ENCODE assay signal across 20 mouse cellular contexts in the genomic region with DNA sequence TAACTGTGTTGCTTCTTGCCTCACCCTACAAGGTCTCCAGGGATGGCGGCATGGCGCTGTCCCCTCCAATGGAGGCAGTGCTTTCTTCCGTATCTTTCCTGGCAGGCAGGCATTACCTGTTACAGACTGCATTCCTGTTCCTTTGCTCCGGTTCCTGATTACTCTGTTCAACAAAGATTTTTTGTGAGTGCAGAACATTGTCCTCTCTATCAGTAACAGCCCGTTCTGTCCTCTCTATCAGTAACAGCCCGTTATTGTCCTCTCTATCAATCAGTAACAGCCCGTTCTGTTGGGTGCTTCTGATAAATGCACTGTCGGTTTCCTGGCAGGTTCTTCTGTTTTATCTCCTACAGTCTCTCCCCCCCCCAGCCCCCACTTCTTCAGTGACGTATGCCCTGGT.
A peak's percentile ranks its signal among the peaks of the same experiment; 100 is the strongest.
DNase-seq lines count a peak whose midpoint lies in the region; ATAC-seq and TF ChIP-seq lines count a peak whose summit lies in the region.
"Had no signal": no experiment of that assay in that cellular context is flagged by ENCODE, and none has a peak within 500 bp of the region (broad histone marks: within the 10 kb centered on the region; RNA-seq: fewer than 3 reads in every experiment).

No protein-coding gene starts in this region.

- peaks cover 30% of the 10 kb centered on the region for H3K4me1 ChIP-seq in G1E (ENCODE audit: insufficient read depth, low read depth, low read length)
- H3K4me1 ChIP-seq in intestine, embryonic 16.5 days (ENCODE audit: control insufficient read depth, insufficient read depth, low read length) = no peaks in the 10 kb centered on the region
- no peaks in the 10 kb centered on the region for H3K4me1 ChIP-seq in liver, postnatal 0 days (ENCODE audit: insufficient read depth)
- H3K4me1 ChIP-seq in hindbrain, embryonic 10.5 days (replicated peaks) = peaks cover 4% of the 10 kb centered on the region; the same call in 1 of the 2 replicates
- H3K4me1 ChIP-seq: forebrain, embryonic 13.5 days had no signal

- H3K27me3 ChIP-seq in G1E (ENCODE audit: insufficient read depth, low read length) = peaks cover 11% of the 10 kb centered on the region
- H3K27me3 ChIP-seq in intestine, embryonic 16.5 days (replicated peaks; ENCODE audit: control insufficient read depth, insufficient read depth, low read length) = no peaks in the 10 kb centered on the region
- H3K27me3 ChIP-seq in liver, postnatal 0 days (ENCODE audit: insufficient read depth, low read length) = no peaks in the 10 kb centered on the region
- no peaks in the 10 kb centered on the region for H3K27me3 ChIP-seq in hindbrain, embryonic 10.5 days (ENCODE audit: insufficient read depth, poor library complexity, severe bottlenecking)
- H3K27me3 ChIP-seq: forebrain, embryonic 13.5 days had no signal

- H3K27ac ChIP-seq in intestine, embryonic 16.5 days (ENCODE audit: low read length) = no peak overlapping the region
- H3K27ac ChIP-seq in liver, postnatal 0 days (ENCODE audit: low read depth) = no peak overlapping the region
- no peak overlapping the region for H3K27ac ChIP-seq in hindbrain, embryonic 10.5 days
- H3K27ac ChIP-seq: forebrain, embryonic 13.5 days; heart, adult 2 months; kidney, embryonic 15.5 days had no signal

- H3K4me3 ChIP-seq in G1E (ENCODE audit: low read depth, low read length) = peak overlapping the region; percentile 49; the same call in 1 of the 2 replicates
- H3K4me3 ChIP-seq in intestine, embryonic 16.5 days (ENCODE audit: low read length) = no peak overlapping the region
- no peak overlapping the region for H3K4me3 ChIP-seq in liver, postnatal 0 days (ENCODE audit: low read depth, low read length)
- no peak overlapping the region for H3K4me3 ChIP-seq in hindbrain, embryonic 10.5 days
- H3K4me3 ChIP-seq: forebrain, embryonic 13.5 days; heart, adult 2 months; kidney, embryonic 15.5 days; myocyte had no signal

- no peaks in the 10 kb centered on the region for H3K36me3 ChIP-seq in G1E (replicated peaks)
- no peaks in the 10 kb centered on the region for H3K36me3 ChIP-seq in intestine, embryonic 16.5 days (ENCODE audit: control insufficient read depth, insufficient read depth, low read length)
- H3K36me3 ChIP-seq in liver, postnatal 0 days (replicated peaks; ENCODE audit: insufficient read depth, low read length) = no peaks in the 10 kb centered on the region
- no peaks in the 10 kb centered on the region for H3K36me3 ChIP-seq in hindbrain, embryonic 10.5 days
- H3K36me3 ChIP-seq: kidney, embryonic 15.5 days had no signal

- peak; percentile 94 for TF ChIP-seq EP300 in liver, postnatal 0 days (IDR thresholded peaks at IDR 0.05; ENCODE audit: low read depth)

- H3K4me2 ChIP-seq in intestine, embryonic 16.5 days (ENCODE audit: low read depth, low read length) = no peak overlapping the region
- no peak overlapping the region for H3K4me2 ChIP-seq in liver, postnatal 0 days (ENCODE audit: low read depth, low read length)
- H3K4me2 ChIP-seq: forebrain, embryonic 13.5 days; kidney, embryonic 15.5 days had no signal

- H3K9ac ChIP-seq in intestine, embryonic 16.5 days (ENCODE audit: low read depth, low read length) = no peak overlapping the region
- H3K9ac ChIP-seq in liver, postnatal 0 days (replicated peaks) = no peak overlapping the region
- H3K9ac ChIP-seq: forebrain, embryonic 13.5 days; kidney, embryonic 15.5 days had no signal

- peak; percentile 15 for DNase-seq in adrenal gland, adult 2 months
- no peak for DNase-seq in adrenal gland, postnatal 25 days
- DNase-seq in G1E (ENCODE audit: low spot score) = peak; percentile 14
- DNase-seq in liver, postnatal 0 days = no peak
- DNase-seq in right cerebral cortex, postnatal 4 days = no peak
- no peak for DNase-seq in thymus, postnatal 36 days
- DNase-seq in hindbrain, embryonic 10.5 days (ENCODE audit: low spot score) = no peak
- DNase-seq: cerebellum, adult 9-11 months; gastrocnemius, postnatal 14 days; heart, adult 2 months; layer of hippocampus, postnatal 36 days; left cerebral cortex, postnatal 4 days; lung, adult 18-20 months; midbrain, embryonic 14.5 days; retina, postnatal 1 day; thymus, postnatal 14 days had no signal

- 40% methylated on average over 9 of the region's 9 CpGs for WGBS in intestine, embryonic 16.5 days
- 31% methylated on average over 9 of the region's 9 CpGs for WGBS in liver, postnatal 0 days (ENCODE audit: insufficient replicate concordance)
- 77% methylated on average over 9 of the region's 9 CpGs for WGBS in hindbrain, embryonic 10.5 days

- ATAC-seq in G1E (ENCODE audit: extremely low read depth, insufficient number of reproducible peaks, low FRiP score, poor library complexity, severe bottlenecking) = peak; percentile 90
- ATAC-seq in intestine, embryonic 16.5 days = peak; percentile 67
- ATAC-seq in liver, postnatal 0 days = peak; percentile 65
- ATAC-seq: forebrain, embryonic 13.5 days had no signal

- no peaks in the 10 kb centered on the region for H3K9me3 ChIP-seq in G1E (replicated peaks)
- H3K9me3 ChIP-seq in intestine, embryonic 16.5 days (ENCODE audit: control insufficient read depth, low read length) = no peaks in the 10 kb centered on the region
- no peaks in the 10 kb centered on the region for H3K9me3 ChIP-seq in liver, postnatal 0 days (ENCODE audit: low read length)
- no peaks in the 10 kb centered on the region for H3K9me3 ChIP-seq in hindbrain, embryonic 10.5 days
- H3K9me3 ChIP-seq: forebrain, embryonic 13.5 days; kidney, embryonic 15.5 days had no signal

- no peak for TF ChIP-seq CTCF in G1E (IDR thresholded peaks at IDR 0.05; ENCODE audit: low read depth, low read length)
- TF ChIP-seq CTCF in liver, postnatal 0 days (IDR thresholded peaks at IDR 0.05; ENCODE audit: low read depth) = no peak

Comparison
In these comparisons a context has a peak if more than half of its experiments do, and no peak if none do; other contexts are left out.
1. DNase-seq: peak in adrenal gland, adult 2 months (single experiment) and G1E (single experiment); none in adrenal gland, postnatal 25 days (single experiment), liver, postnatal 0 days (single experiment), right cerebral cortex, postnatal 4 days (single experiment), thymus, postnatal 36 days (0 of 2) and hindbrain, embryonic 10.5 days (single experiment).
2. Peak in every context shown above with its lines, with median percentiles within 50 percentile points of each other: ATAC-seq.